Mouse (Mus musculus) CH12F3 (cell line): ENCODE results near the gene Nucks1.
"Not testable (repeated sequence)": the region's sequence is repeated elsewhere in the genome, so short reads cannot be mapped to it uniquely, and the experiment has no call there.

ENCODE experiments used
- in situ Hi-C: fragments of 300-500 bp; cut with MboI; formaldehyde crosslinking; loops from 2 replicates; pipeline ENCODE4 v1.14.3; 2020; ENCODE audit warnings: low sequenced_read_pairs

Nucks1 gene

DNA sequence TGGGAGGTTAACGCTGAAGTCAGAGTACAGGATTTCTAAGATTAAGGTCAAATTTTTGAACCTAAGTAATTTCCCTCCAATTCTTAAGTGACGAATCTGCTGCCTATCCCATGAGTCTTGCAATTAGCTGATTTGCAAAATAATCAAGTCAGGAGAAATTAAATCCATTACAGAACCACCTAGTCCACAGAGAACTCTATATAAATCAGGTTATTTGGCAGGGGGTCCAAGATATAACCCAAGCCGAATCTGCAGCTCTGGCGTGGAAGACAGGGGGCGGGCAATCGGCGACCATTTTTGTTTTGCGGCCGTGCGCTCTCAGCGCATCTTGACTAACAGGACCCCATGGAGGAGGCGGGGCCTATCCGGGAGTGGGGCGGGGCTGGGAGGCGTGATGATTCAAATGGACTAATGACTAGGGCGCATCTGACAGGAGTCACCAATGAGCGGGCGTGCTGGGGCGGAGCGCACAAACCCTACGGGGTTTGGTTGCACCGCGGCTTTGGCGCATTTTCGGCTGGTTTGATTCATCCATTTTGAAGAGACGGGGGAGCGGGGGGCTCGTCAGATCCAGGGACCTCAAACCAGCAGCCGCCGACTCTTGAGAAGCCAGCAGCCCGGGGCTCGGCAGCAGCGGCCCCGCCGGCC, at the start of gene Nucks1:
TSS of gene Nucks1 (plus strand) at position 534 of the 648 bp plus-strand sequence.
- in situ Hi-C loops = no loop called here

DNA sequence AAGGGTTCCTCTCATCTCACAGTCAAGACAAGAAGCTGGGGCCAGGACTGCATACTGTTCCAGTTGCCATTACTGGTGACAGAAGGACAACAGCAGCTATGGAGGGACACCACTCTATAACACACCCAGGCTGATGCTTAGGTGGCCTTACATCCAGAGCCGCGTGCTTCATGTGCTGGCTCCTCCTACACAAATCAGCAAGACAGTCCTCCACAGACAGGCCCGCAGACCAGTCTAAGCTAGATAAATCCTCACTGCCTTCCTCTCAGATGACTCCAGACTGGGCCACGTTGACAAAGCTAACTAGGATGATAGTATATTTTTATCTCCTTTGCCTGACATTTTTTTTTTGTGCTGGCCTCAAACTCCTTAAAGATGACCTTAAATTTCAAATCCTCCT, 48.5 kb upstream of the Nucks1 start:
- in situ Hi-C loops = no loop called here

DNA sequence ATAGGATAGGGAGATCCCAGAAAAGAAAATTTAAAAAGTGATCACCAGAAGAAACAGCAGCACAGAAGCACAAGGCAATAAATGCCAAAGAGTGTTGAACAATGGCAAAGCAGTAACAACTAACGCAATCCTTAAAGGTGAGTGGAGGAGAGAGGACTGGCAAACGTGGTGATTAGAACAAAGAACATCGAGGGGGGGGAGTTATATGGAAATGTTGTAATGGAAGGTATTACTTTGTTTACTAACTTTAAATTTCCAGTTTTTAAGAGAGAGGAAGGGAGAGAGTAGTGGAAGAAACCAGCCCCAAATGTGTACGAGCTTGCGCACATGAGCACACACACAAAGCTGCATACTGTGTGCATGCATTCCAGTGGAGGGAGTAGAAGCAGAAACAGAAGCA, 44.7 kb upstream of the Nucks1 start:
- in situ Hi-C loops = no loop called here

DNA sequence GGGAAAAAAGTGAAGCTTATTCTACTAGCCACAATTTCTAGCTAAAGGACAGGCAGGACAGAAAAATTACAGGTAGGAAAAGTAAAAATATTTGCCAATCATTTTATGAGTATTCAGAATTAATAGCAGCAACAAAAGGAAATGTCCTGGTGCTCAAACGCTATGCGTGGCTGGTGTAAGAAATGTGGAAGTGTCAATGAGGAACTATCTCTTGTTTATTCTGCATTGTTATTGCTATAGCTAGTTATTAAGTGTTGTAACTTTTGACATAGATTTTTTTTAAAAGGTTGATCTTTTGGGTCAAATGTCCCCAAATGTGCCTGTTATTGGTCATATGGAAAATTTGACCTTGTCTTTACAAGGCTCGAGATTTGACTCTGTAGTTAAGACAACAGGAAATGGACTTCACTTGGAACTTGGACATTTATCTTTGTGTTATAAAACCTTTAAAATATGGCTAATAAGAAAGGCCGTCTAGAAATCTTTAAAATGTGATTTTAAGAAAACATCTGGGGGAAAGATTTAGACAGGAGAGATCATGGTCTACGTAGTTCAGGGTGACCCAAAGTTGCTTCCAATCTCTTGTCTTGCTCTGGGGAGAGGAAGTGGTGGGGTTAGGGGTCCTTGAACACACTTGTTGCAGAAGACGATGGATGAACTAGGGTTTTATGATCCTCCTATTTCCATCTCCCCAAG, 43.9 kb upstream of the Nucks1 start:
- in situ Hi-C loops = no loop called here

DNA sequence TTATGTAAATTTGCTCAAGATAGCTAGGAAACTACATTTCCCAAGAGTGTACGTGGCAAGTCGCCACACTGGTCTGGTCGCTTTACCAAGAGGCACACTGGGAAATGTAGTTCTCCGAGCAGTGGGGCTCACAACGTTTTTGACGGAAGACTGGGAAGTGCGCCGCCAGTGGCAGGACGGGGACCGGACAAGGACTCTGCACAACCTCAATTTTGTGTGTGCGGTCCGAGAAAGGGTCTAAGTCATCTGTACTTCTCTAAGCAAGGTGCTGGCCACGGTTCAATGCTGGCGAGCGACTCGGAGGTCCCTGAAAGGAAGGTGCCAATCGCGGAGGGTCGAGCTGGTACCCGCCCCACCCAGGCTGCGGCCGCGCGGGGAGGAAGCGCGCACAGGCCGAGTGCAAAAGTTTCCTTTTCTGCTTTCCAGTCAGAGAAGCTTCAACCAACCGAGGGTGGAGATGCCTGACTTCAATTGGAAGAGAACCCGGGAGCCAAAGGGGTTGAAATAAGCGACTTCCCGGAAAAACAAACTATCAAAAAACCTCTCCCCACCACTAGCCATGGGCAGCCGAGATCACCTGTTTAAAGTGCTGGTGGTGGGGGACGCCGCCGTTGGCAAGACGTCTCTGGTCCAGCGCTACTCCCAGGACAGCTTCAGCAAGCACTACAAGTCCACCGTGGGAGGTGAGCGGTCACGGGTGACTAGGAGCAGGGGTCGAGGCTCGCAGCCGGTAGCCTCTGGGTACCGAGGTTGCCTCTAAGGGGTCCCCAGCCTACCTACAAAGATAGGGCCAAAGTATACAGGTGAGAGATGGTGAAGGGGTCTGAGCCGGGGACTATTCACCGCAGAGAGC, 43.0 kb upstream of the Nucks1 start, which contains the start of gene Rab29:
TSS of gene Rab29 (plus strand) at position 132 of the 853 bp plus-strand sequence.
- in situ Hi-C loops = no loop called here

DNA sequence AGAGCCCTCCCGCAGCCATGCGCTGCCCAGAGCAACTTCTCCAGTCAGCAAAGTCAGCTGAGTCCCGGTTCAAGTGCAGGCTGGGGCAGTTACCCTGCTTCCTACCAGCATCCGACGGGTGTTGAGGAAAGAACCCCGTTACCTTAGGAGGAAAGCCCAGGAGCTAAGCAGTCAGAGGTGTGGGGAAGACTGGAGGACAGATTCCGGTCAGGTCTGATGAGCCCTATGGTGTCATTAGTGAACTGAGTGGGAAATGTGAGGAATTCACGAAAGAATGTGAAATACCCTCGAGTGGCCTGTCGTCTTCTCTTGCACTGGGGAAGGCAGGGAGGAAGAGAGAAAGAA, 42.4 kb upstream of the Nucks1 start:
- in situ Hi-C loops = no loop called here

DNA sequence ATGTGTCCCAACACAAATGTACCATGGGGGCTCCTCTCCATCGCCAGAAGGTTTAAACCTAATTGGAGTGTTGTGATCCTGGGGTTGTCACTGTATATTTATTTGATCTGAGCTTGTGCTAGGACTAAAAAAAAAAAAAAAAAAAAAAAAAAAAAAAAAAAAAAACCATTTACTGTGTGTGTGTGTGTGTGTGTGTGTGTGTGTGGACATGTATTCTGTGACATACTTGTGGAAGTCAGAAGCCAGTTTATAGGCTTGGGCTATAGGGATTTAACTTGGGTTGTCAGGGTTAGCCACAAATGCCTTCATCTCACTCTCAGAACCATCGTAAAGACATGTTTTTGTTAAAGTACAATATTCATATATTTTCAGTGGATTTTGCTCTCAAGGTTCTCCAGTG, 40.8 kb upstream of the Nucks1 start:
- in situ Hi-C loops = no loop called here

DNA sequence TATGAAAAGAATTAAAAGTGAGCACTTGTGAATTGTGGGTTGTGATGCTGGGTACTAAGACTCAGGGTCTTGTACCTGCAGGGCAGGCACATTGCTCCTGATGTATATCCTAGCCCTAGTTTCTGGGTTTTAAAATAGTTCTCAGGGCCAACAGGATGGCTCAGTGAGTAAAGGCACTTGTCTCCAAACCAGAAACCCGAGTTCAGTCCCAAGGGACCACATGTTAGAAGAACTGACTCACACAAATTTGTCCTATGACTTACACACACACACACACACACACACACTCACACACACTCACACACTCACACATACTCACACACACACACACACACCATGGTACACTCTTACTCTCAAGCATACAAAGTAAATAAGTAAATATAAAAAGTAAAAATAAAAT, 37.5 kb upstream of the Nucks1 start:
- in situ Hi-C loops = no loop called here

DNA sequence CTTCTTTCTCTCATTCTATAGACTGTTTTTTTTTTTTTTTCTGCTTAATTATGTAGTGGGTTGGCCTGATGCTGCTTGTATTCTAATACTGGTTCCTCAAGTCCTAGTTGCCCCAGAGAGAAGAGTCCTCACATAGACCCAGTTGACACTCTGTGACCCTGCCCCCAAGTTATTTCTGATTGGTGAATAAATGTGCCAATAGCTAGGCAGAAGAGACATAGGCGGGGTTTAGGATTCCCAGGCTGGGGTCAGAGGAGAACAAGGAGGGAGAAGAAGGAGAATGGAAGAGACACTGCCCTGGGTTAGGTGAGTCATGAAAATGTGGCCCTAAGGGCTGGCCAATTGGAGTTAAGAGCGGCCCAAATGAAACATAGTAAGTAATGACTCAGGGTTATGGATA, 30.5 kb upstream of the Nucks1 start:
- in situ Hi-C loops = no loop called here

DNA sequence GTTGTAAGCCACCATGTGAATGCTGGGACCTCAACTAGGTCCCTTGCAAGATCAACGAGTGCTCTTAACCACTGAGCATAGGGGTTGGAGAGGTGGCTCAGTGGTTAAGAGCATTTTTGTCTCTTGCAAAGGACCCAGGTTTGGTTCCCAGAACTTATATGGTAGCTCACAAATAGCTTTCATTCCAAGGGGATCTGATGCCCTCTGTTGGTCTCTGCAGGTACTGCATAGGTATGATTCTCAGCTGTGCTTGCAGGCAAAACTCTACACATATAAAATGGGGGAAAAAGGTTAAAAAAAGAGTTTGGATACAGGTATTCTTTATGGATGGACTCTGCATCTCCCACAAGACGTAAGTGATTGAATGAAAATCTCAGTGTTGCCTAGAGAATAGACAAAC, 27.5 kb upstream of the Nucks1 start:
- in situ Hi-C loops = no loop called here

DNA sequence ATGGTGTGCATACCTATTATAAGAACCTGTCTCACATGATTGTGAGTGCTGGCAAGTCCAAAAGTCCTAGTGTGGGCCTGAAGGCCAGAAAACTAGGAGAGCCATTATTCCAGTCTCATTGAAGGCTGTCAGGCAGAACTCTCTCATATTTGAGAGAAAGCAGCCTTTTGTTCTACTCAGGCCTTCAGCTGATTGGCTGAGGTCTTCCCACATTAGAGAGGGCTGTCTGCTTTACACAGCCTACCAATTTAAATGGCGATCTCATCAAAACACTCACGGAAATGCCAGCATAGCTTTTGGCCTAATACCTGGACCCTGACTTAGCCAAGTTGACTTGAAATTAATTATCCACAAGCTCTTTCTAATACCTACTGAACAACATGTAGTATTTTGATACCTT, 24.2 kb upstream of the Nucks1 start:
- in situ Hi-C loops = no loop called here

DNA sequence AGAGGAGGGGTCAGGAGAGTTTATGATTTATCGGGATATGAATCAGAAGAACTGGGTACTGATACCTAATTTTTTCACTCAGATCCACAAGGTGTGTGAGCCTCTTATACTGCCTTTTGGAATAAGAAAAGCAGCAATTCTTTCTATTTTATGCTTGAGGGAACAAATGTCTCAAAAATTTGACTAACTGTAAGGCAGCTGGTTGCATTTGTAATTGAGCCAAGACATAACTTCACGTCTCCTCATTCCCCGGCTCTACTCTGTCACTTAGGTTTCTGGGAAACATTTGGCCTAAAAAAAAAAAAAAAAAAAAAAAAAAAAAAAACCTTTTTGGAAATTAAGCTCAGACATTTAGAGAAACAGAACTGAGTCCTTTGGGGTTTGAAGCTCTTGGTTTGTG, 23.7 kb upstream of the Nucks1 start:
- in situ Hi-C loops = no loop called here

DNA sequence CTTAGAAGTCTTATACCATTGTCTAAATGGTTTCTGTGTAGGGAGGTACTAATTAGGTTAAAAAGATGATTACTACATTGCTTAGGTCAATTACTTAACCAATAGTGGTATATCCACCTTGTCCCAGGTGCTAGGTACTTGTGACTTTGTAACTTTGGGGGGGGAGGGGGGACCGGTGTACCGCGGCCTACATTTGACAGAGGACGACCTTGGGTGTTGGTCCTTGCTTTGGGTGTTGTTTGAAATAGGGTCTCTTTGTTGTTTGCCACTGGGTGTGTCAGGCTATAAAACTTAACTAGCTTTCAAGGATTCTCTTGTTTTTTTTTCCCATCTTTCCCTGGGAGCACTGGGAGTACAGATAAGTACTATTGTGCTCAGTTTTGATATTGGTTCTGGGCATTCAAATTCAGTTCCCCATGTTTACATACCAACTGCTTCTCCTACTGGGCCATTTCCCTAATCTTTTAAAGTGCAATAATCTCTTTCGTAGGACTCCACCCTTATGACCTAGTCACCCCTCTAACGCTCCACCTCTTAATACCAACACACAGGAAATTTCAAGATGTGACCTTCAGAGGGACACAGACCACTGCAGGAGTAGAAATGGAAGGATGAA, 20.2 kb upstream of the Nucks1 start:
- in situ Hi-C loops = no loop called here

DNA sequence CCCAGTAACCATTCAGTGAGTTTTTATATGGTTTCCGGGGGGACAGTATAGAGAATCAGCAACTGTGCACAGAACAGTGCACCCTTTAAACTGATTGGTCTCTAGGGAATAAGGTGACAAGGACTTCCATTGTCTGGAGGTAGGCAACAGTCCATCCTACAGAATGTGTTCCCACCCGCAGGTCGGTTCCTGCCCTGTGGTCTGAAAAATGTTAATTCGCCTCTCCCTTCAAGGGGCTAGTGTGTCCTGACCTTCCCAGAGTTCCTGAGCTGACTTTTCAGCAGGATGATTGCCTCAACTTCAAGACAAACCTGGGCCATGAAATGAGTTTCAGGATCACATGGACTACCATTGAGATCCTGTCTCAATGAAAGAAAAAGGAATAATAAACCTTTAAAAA, 18.9 kb upstream of the Nucks1 start:
- in situ Hi-C loops = no loop called here

DNA sequence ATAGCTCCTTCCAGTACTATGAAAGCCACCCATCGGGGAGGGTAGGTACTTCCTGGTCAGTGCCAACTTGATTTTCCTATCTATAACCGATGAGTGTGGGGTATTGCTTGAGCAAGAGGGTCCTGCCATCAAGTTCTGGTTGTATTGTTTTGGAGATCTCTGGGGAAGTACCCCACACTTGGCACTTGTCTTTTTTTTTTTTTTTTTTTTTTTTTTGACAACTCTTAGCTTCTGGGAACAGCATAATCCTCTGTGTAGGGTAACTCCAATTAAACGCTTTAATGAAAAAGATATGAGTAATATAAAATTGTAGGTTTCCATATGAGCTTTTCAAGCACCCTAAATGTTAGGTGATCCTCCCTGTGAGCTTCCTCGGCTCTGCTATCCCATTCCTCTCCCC, 7.7 kb upstream of the Nucks1 start:
- in situ Hi-C loops = no loop called here

DNA sequence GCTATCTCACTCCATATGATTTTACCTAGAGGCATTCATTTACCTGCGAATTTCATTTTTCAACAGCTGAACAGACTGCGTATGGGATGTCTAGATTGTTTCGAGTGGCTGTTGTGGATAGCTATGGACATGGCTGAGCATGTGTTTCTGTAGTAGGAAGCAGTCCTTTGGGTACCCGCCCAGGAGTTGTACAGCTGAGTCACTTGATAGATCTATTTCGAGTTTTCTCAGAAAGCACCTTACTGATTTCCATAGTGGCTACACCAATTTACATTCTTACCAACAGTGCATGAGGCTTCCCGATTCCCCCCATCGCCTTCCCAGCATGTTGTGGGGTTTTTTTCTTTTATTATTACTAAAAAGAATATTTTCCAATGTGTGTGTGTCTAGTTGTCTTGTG, 7.1 kb upstream of the Nucks1 start:
- in situ Hi-C loops = no loop called here

DNA sequence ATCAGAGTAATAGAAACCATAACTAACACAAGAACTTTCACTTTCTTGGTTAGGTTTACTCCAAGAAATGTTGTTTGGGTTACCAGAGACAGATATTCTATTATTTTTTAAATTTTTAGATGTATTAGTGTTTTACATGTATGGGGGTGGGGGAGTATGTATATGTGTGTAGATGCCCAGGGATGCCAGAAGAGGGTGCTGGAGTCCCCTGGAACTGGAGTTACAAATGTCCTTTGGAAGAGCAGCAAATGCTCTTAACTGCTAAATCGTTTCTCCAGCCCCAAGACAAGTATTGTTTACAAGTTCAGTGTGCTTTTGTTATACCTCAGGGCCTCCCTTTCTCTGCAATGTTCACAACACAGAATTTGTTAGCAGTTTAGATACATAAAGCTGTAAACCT, 4.8 kb upstream of the Nucks1 start:
- in situ Hi-C loops = no loop called here

DNA sequence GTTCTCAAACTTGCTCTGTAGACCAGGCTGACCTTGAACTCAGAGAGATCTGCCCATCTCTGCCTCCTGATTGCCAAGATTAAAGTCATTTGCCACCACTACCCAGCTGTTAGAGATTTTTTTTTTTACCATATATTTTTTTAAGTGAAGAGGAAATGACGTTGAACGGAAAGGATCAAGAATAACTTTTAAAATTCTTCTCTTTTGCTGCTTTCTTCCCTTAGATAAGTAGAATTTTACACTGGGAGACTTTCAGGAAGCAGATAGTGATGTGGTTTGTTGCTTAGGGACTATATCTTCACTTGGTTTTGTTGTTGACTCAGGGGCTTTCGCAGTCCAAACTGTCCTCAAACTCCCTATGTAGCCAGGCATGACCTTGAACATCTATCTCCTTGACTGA, 1.9 kb upstream of the Nucks1 start:
- in situ Hi-C loops = no loop called here

DNA sequence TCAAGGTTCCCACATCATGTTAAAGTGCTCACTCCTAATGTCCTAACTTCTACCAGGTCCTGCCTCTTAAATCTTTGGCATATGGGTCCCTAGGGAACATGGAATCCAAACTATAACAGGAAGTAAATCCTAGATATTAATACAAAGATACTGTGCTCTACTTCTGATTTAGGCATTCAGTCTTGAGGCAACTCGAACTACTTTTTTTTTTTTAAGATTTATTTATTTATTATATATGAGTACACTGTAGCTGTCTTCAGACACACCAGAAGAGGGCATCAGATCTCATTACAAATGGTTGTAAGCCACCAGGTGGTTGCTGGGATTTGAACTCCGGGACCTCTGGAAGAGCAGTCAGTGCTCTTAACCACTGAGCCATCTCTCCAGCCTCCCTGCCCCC, 1.1 kb upstream of the Nucks1 start:
- in situ Hi-C loops = not testable (repeated sequence)

DNA sequence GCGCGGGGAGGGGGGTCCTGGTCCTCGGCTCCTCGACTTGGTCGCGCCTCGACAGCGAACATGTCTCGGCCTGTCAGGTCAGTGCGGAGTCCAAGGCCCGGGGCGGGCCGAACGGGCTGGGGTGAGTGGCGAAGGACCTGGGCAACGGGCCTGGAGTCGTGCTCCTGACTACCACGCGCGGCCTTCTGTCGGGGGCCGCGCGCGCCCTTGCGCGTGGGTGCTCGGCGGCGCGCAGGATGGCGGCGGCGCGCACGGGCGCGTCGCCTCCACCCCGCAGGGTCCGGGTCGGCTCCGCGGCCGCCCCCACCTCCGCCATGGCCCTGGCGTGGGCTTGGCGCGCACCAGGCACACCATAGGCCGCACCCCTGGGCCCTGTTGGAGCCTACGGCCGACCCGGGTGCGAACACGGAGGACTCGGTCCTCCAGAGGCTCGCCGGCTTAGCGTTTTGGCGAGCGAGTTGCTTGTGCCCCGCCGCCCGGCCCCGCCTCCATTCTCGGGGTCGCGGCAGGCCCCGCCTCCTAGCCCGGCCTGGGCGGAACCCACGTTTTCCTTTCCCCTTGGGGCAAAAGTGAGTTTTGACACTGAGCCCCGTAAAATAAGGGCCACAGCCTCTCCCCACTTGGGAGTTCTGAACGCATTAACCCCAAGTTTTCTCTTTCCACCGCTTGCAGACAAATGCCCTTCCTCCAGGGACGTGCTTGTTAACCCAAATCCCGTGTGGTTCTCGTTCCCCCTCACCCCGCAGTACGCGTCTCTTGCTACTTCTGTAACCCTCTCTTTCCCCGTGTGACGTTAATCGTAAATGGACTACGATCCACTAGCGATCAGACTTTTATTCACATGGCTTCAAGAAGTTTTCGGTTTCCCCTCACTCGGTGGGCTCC, 582 bp downstream of the Nucks1 start:
- in situ Hi-C loops = no loop called here

DNA sequence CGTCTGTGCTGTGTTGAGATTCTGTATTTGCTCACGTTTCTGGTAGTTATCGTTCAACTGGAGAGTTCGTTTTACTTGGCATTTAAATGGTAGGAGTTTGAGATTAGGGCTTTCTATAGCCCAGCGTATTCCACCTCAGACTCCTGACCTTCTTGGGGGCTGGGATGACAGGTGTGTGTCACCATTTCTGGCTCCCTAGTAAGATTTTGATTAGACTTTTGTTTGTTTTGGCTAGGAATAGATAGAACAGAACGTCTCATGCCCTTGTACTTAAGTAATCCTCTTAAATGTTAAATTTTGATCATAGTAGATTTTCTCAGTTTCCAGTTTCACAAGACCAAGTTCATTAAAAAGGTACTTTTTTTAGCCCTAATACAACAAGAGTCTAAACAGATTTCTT, 7.3 kb downstream of the Nucks1 start:
- in situ Hi-C loops = no loop called here
